Mouse (Mus musculus): ENCODE data around the gene Strn. TPM values are rescaled to one million over a fixed set of nuclear protein-coding genes. Genes with fewer than 3 reads are reported as not detected.

Gene Strn
- total RNA-seq (2014; fragmentation: Nextera tagmentation) (12.9 and 17.9 TPM in 2 replicates), total RNA-seq (2017) (31.3 and 34.9 TPM in 2 replicates)

DNA sequence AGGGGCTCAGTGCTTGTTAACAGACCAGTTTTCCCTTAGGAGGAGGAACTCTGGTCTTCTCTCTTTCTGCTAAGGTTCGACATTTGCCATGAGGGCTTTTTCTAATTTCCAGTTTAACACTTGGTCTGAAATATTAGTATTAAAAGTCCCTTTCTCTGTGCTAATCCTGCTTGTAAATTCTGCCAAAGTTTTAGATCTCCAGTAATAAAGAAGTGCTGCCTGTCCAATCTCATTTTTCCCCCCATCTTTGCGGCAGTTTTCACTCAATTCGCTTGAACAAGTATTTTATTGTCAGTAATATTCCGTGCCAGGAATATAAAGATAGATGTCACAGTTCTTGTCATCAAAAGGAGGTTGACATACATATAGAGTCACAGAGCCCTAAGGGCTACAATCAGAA lies at the start of gene Strn:
Strn (minus strand) TSS at position 101 of the 400 bp plus-strand sequence.
- no peak for ATAC-seq (replicated peaks; ENCODE audit: poor library complexity, severe bottlenecking)

DNA sequence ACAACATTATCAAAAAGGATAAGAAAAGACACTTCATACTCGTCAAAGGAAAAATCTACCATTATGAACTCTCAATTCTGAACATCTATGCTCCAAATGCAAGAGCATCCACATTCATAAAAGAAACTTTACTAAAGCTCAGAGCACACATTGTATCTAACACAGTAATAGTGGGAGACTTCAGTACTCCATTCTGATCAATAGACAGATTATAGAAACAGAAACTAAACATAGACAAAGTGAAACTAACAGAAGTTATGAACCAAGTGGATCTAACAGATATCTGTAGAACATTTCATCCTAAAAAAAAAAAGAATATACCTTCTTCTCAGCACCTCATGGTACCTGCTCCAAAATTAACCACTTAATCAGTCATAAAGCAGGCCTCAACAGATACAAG lies 41.8 kb upstream of the Strn start:
- no peak for ATAC-seq (replicated peaks; ENCODE audit: poor library complexity, severe bottlenecking)

DNA sequence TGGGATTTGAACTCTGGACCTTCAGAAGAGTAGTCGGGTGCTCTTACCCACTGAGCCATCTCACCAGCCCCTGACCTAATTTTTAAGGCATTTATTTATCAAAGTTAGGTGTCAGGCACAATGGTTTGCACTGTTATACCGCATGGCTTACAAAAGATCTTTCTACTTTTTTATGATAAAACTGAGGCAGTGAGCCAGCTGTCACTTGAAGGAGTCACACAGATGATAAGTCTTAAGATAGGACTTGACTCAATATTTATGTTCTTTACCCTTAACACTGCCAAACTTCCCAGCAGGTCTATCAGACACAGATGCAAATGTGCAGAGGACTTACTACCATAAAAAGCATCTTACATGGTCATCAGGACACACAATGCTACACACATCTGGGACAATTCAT lies 35.3 kb upstream of the Strn start:
- ATAC-seq (replicated peaks; ENCODE audit: poor library complexity, severe bottlenecking), result no peak

DNA sequence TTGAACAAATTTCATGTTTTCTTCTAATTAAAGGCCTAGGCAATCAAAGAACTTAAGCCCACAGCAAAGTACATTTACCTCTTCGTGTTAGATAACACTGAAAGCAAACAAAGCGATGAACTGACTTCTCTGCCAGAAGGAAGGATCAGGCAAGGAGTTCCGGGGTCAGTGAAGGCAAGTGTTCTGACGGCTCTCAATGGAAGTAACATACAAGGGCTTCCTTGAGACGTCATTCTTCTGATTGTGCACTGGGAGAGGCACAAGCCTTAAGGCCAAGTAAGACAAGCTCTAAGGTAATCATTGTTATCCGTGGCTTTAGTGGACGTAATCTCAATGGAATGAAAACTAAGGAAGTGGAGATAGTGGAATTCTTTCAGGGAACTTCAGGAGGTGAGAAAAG lies 33.9 kb upstream of the Strn start:
- ATAC-seq (replicated peaks; ENCODE audit: poor library complexity, severe bottlenecking), result no peak

DNA sequence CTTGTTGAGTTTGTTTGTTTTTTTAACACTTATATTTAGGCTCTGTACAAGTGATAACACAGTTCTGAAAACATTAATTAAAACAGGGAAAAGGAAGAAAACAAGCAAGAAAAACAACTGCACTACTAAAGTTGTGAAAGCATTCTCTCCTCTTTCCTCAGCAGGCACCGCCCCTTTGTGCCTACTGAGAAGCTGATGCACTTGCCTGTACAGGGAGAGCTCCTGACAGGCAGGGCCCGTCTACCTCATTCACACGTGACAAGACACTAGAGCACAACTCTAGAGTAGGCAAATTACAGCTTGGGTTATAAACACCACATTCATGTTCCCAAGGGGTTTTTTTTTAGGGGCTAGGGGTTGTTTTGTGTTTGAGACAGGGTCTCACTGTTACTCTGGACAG lies 32.3 kb upstream of the Strn start:
- no peak for ATAC-seq (replicated peaks; ENCODE audit: poor library complexity, severe bottlenecking)

DNA sequence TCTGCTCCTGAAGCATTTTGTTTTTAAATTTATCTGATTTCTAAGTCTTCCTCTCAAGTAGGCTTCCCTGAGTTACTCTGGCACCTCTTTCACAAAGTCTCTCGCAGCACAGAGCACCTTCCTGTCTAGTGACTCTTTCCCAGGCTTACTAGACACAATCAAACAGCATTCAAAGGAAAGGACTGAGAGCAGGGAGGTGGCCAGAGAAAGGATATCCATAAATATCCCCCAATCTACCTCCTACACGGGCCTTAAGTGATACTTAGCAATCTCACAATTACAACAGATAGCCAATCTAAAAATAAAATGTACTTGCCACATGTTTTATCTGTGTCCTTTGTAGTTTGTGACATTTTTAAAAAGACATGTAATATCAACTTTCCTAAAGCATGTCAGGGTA lies 31.9 kb upstream of the Strn start:
- ATAC-seq (replicated peaks; ENCODE audit: poor library complexity, severe bottlenecking), result no peak

DNA sequence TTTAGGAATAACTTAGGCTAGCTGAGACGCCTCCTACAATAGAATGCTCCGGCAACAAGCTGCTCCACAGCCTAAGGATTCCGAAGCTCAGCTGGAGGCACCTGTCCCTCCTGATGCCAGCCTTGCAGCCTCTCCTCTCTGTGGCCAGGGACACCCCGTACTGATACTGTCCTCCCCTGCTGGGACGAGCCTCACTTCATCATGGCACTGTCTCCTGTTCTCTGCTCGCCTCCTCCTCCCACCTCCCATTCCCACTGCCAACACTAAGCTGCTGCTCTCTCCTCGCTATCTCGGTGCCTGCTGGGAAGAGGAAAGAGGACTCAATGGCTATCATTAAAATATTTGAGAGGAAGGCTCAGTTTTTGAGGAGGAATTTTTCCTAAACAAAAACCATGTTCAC lies 30.6 kb upstream of the Strn start:
- no peak for ATAC-seq (replicated peaks; ENCODE audit: poor library complexity, severe bottlenecking)

DNA sequence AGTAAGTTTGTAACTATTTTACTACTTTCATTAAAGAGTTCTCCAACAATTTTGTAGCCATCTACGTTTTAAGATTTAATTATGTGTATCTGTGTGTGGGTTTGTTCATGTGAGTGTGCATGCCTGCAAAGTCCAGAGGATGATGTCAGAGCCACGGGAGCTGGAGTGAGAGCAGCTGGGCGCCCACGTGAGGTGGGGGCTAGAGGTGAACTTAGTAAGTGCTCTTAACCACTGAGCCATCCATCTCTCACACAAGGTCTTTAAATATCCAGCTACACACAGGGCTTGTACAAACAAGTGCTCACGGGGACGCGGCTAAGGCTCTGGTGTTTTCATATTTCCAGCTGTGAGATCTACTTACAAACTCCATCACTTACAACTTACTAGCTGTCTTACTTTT lies 29.1 kb upstream of the Strn start:
- no peak for ATAC-seq (replicated peaks; ENCODE audit: poor library complexity, severe bottlenecking)

DNA sequence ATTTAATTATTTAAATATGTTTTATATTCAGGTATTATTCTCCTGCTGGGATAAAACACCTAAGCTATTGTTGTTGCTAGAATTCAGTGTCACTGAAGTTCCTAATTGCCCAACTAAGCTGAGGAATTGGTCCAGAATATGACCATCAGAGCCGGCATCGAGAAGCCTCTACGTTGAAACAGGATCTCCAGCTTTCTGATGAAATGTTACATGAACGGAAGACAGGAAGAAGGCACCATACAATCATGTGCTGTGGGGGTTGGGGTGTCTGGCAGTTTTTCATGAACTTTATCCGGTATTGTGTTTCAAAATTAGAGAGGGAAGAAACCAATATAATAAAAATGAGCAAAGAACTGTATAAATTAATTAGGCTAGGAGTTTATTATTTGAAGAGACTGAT lies 26.3 kb upstream of the Strn start:
- peak; percentile 37; the same call in 1 of the 2 replicates for ATAC-seq (replicated peaks; ENCODE audit: poor library complexity, severe bottlenecking)

DNA sequence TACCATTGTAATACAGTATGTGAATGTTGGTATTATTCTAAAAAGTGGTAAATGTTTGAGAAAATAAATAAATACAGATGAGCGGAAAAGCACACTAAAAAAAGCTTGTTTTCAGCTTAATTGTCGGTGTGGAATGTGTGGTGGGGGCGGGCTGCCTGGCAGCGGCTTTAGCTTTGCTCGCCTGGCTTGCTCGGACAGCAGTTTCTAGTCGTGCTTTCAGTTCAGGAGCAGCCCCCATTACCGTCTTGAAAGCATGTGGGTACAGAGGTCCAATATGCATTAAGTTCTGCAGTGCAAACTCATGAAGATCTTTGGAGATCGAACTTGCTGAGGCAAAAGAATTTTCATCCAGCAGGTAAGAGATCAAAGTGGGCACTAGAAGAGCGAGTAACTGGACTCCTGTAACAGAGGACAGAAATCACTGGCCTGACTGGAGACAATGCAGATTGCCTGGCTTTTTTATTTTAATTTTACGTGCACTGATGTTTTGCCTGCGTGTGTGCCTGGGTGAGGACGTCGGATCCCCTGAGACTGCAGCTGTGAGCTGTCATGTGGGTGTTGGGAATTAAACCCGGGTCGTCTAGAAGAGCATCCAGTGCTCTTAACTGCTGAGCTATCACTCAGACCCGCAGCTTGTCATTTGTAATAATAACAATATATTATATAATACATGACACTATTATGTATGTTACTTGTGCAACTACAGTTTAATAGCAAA lies 16.1 kb upstream of the Strn start:
- no peak for ATAC-seq (replicated peaks; ENCODE audit: poor library complexity, severe bottlenecking)

DNA sequence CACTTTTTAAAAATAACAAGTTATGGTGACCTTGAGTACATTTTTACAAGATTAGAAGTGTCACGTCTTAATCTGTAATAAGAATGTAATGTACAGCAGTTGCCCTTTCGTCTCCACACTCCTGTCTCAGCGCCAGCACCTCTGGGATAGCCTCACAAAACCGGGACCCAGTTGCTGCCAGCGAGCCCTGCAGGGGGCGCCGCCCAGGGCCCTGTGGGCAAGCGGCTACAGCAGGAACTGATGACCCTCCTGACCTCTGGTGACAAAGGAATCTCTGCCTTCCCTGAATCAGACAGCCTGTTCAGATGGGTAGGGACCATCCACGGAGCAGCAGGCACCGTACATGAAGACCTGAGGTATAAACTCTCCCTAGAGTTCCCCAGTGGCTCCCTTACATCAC lies 15.1 kb upstream of the Strn start:
- ATAC-seq (replicated peaks; ENCODE audit: poor library complexity, severe bottlenecking), result no peak

DNA sequence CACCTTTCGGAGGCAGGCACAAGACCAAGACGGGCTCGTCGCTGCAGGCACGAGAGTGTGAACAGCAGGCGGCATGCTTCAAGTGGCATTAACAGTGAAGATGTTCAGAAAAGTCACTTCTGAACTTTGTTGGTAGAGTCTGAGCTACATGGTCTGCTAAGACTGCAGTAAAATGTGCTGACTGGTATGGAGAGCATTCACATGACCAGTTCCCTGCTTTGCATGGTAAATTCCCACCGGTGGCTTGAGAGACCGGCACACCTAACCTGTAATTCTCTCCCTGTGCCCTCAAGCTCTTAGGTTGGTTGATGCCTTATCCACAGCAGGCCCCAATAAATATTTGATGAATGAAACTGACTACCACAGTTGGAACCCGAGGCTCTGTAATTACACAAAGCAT lies 11.4 kb upstream of the Strn start:
- no peak for ATAC-seq (replicated peaks; ENCODE audit: poor library complexity, severe bottlenecking)

DNA sequence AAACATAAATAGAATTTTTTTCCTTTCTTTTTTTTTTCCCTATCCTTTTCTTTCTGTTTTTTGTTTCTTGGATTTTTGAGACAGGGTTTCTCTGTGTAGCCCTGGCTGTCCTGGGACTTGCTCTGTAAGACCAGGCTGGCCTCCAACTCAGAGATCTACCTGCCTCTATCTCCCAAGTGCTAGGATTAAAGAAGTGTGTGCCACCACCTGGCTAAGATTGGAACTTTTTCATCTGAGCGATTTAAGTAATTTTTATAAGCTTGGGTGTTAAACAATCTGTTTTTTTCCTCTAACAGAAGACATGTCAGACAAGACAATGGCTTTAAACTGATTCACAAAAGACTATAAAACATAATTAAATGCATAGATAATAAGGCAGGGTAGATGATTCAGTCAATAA lies 1.4 kb upstream of the Strn start:
- no peak for ATAC-seq (replicated peaks; ENCODE audit: poor library complexity, severe bottlenecking)

DNA sequence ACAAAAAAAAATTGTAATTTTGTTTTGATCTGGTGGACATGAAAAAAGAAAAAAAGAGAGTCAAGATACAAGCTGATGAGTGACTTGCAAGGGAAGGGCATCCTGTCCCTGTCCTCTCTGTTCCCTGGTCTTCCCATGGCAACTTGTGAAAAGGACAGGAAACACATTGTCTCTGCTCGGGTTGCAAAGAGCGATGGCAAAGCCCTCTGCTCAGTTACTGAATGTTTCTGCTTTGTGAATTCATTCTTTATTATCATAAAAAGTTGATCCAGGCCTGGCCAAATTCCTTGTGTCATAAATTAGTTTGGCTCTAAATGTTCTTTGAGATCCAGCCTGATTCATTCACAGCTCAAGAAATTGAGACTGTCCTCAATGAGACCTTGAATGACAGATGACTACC lies 775 bp upstream of the Strn start:
- no peak for ATAC-seq (replicated peaks; ENCODE audit: poor library complexity, severe bottlenecking)

DNA sequence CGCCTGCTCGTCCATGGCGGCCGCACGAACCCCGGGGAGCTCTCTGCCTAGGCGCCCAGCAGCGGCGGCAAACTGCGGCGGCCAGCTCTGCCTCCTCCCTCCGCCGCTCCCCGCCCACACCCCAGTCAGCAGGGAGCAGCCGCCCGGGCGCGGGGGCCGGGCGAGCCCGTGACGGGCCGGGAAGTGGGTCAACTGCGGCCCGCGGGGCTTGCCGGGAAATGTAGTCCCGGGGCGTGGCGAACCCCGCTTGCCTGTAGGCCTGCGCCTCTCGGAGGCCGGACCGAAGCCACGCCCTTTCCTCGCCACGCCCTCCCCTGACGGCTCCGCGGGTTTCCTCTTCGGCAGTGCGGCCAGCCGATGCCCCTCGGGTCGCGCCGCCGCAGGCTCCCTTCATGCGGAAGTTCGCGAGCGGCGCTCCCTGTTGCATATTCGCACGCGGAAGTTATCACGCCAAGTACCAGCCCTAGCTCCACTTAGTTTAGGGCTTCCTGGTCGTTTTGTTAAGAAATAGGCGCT lies 465 bp downstream of the Strn start:
- ATAC-seq (replicated peaks; ENCODE audit: poor library complexity, severe bottlenecking), result peak; percentile 91

DNA sequence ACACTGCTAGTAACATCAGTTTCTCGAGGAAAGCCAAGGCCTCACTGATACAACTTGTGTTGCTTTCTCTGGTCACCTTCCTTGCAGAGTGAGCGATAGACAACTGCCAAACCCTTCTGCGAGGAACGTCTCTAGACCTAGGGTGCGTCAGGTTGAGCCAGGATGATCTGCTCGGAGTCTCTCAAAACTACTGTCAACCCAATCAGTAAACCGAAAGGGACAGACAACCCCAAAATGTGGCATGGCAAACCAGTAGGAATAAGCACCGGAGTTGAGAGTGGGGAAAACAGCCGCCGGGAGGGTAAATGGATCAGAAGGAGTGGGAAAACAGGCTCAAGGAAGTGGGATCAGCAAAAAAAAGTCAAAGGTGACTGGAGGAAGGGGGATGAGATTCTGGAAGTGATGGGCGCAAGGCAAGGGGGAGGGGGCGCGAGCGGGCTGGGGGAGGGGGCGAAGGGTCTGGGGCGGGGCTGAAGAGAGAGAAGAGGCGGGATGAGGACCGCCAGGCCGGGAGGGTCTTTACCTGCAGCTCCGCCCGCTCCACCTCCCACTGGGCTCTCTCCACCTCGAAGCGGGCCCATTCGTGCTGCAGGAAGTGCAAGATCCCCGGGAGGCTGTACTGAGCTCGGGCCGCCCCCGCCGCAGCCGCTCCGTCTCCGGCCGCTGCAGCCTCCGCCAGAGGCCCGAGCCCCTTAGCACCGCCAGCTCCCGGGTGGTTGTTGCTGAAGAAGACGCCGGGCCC lies 1.1 kb downstream of the Strn start:
- ATAC-seq (replicated peaks; ENCODE audit: poor library complexity, severe bottlenecking), result no peak; the same call in 1 of the 2 replicates

DNA sequence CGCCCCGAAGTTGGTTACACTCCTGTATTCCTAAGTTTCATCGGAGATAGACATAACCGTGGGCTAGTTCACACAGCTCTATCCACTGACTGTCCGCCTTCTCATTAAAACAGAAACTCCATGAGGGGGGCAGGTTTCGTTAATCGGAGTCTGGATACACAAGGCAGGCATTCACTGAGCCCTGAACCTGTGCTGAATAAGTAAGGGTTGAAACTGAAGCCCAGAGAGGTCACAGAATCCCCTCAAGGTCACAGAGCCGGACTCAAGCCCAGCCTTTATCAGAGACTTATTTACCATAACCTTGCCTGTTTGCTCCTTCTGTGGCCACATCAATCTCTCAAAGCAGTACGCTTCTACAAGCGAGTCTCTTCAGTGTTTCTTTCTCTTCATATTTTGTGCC lies 2.2 kb downstream of the Strn start:
- ATAC-seq (replicated peaks; ENCODE audit: poor library complexity, severe bottlenecking), result no peak

DNA sequence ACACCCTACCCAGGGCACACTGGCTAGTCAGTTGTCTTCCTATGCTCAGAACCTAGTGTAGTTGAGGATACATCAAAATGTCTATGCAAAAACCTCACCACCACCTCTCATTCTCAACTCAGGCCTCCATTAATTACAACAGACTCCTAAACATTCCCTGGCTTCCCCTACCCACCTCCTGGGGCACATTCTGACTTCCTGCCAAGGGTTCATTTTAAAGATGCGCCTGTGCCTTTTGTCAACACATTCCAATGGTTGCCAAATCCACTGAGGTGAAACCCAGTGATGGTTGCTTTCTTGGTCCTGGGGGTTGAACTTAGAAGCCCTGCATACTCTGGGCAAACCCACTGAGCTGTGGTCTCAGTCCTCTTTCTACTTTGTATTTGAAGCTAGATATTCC lies 4.9 kb downstream of the Strn start:
- ATAC-seq (replicated peaks; ENCODE audit: poor library complexity, severe bottlenecking), result no peak

DNA sequence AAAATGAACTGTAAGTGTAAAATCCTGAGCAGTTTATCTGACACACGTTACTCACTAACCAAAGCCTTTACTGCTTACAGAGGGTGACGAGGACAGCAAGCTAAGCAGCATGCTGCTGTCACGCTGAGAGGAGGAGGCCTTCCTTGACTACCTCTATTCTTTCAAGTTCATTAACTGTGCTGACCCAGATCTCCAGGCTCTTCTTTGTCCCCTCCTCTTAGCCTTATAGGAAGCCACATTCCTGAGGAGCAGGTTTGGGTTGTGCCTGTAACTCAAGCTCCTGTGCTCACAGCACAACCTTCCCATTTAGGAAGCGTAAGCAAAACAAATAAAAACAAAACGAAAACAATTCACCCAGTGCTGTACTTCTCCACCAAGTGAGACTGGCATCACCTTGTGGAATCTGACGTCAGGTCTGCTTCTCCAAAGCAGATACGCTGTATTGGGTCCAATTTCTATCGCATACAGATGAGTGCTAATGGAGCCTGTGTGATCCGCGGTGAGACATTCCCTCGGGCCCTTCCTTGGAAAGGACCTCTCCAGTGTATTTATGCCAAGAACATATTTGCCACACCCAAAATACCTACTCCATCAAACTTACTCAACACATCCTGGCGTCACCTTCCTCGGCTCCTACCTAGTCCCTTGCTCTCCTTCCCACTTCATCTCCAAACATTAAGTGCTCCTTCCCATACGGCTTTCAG lies 10.1 kb downstream of the Strn start:
- no peak for ATAC-seq (replicated peaks; ENCODE audit: poor library complexity, severe bottlenecking)

DNA sequence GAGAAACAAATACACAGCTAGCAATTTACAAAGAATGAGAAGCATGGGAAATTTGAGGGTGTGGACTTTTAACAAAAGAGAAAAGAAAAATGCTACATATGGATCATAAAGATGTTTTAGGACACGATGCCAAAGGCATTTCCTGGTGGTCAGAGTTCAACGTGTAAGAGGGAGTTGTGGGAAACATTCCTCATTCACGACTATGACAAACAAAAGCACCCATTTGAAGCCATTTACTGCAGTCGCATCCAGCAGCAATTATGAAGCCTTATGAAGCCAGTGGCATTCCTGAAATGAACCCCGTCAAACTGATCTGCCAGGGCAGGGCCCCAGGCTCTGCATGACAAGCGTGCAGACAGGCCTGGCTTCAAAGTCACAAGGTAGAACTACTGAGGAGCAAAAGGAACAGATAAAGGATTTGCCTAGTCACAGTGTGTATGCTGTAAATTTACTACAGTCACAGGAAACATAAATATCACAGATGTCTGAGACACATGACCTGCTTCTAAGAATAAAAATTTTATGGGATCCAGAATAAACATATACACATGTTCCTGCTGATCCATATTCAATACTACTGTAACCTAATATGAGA lies 12.4 kb downstream of the Strn start:
- no peak for ATAC-seq (replicated peaks; ENCODE audit: poor library complexity, severe bottlenecking)

DNA sequence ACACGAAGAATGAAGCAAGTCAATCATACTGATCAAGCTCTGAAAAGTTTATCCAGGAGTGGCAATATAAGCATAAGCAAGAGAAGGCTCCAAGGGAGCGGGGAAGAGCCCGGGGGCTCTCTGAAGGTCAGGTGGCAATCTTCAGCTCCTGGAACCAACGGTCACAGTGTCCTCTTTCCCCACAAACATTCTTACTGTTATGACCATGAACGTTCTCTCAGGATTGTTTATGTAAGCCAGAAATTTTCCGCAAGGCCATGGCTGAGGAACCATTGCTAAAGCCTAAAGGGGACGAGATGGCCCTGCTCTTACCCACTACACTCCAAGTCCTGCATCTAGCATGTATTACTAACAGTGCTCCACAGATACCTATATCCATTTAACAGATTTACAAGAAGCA lies 15.3 kb downstream of the Strn start:
- no peak for ATAC-seq (replicated peaks; ENCODE audit: poor library complexity, severe bottlenecking)

Measured in granulocyte monocyte progenitor cell, adult 5-6 weeks (primary cell).